Mouse (Mus musculus): Measurements from ENCODE around the gene Arhgef38. TPM values are rescaled to one million over a fixed set of nuclear protein-coding genes. Genes with fewer than 3 reads are reported as not detected.

Arhgef38 gene
- polyA plus RNA-seq, 1 experiment from 2014 or later: 0.25 TPM

DNA sequence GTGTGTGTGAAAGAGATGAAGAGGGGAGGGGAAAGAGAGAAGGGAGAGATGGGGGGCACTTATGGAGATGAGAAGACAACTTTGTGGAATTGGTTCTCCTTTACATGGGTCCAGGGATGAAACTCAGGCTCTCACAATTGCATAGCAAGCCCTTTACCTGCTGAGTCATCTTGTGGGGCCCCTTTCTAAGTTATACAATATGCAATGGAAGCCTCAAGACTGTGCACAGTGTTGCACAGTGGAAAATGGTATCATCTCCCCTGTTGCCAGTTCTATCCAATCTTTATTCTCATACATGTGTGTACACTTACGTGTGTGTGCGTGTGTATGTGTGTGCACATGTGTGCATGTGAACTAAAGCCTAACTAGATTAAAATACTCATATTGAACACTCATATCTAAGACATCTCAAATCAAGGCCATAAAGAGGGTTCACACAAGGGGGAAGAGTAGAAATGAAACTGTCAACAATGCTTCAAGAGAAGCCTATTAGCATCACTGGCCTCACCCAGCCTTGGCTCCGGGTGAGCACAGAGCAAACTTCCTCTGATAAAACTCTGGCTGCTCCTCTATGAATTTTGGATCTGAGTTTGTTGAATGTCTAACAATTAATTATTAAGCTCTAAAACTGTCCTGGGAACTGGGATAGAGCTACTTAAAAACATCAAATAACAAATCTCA is 21.2 kb downstream of the Arhgef38 start:
- no peaks in the 10 kb centered on the region for H3K27me3 ChIP-seq (replicated peaks; ENCODE audit: low read depth, poor library complexity, severe bottlenecking)
- no peaks in the 10 kb centered on the region for H3K36me3 ChIP-seq (replicated peaks)
- no peak for DNase-seq (ENCODE audit: low spot score)
- H3K9me3 ChIP-seq: no peaks in the 10 kb centered on the region
- no peak overlapping the region for H3K4me3 ChIP-seq
- H3K27ac ChIP-seq (replicated peaks): no peak overlapping the region
- 96% methylated on average over 3 of the region's 3 CpGs for WGBS
- H3K4me1 ChIP-seq: no peaks in the 10 kb centered on the region

GRCm38 (mm10) chr3:133211324-133211723 is 23.4 kb downstream of the Arhgef38 start:
- Histone ChIP-seq H3K9me3 (no peaks in the 10 kb centered on the region), H3K27ac (replicated peaks) (no peak overlapping the region), H3K27me3 (replicated peaks; ENCODE audit: low read depth, poor library complexity, severe bottlenecking) (no peaks in the 10 kb centered on the region), H3K36me3 (replicated peaks) (no peaks in the 10 kb centered on the region), H3K4me3 (no peak overlapping the region), H3K4me1 (no peaks in the 10 kb centered on the region)
- WGBS: 84% methylated on average over 3 of the region's 3 CpGs
- DNase-seq (ENCODE audit: low spot score): no peak

DNA sequence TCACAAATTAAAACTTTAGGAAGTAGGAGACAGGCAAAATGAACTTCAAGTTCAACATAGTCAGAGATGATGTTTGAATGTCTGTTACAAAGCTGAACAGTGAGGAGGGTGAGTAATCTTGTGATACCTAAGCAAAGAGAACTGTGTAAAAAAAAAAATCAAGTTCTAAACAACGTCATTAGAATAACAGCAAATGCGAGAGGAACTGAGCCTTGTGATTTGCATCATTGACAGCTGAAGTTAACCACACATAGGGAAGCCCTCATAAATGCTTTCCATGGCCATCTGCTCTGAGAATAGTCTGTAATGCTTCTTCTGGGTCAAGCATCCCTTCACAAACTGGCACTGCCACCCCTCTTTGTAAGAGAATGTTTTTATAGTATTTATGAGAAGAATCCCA is 31.0 kb downstream of the Arhgef38 start:
- WGBS: 81% methylated on average over 2 of the region's 2 CpGs
- no peaks in the 10 kb centered on the region for H3K27me3 ChIP-seq (replicated peaks; ENCODE audit: low read depth, poor library complexity, severe bottlenecking)
- DNase-seq (ENCODE audit: low spot score): no peak
- H3K27ac ChIP-seq (replicated peaks): no peak overlapping the region
- H3K4me3 ChIP-seq: no peak overlapping the region
- H3K9me3 ChIP-seq: no peaks in the 10 kb centered on the region
- no peaks in the 10 kb centered on the region for H3K36me3 ChIP-seq (replicated peaks)
- no peaks in the 10 kb centered on the region for H3K4me1 ChIP-seq

DNA sequence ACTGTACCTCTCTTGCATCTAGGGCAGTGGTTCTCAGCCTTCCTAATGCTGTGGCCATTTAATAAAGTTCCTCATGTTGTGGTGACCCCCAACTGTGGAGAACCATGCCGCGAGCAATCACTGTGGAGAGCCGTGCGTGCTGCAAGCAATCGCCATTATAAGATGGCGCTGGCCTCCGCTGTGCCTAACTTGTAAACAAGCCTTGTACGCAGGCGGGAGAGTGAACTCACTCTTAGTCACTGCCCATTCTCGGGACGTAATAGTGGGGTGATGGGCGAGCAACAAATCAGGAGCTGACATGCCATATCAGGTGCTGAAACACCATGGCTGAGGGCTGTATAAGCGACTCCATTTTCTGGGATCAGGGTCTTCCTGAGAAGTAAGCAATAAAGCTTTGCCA is 32.6 kb downstream of the Arhgef38 start:
- no peaks in the 10 kb centered on the region for H3K4me1 ChIP-seq
- H3K36me3 ChIP-seq (replicated peaks): no peaks in the 10 kb centered on the region
- no peak overlapping the region for H3K27ac ChIP-seq (replicated peaks)
- no peaks in the 10 kb centered on the region for H3K9me3 ChIP-seq
- H3K27me3 ChIP-seq (replicated peaks; ENCODE audit: low read depth, poor library complexity, severe bottlenecking): no peaks in the 10 kb centered on the region
- WGBS: 94% methylated on average over 13 of the region's 13 CpGs
- no peak overlapping the region for H3K4me3 ChIP-seq
- no peak for DNase-seq (ENCODE audit: low spot score)

DNA sequence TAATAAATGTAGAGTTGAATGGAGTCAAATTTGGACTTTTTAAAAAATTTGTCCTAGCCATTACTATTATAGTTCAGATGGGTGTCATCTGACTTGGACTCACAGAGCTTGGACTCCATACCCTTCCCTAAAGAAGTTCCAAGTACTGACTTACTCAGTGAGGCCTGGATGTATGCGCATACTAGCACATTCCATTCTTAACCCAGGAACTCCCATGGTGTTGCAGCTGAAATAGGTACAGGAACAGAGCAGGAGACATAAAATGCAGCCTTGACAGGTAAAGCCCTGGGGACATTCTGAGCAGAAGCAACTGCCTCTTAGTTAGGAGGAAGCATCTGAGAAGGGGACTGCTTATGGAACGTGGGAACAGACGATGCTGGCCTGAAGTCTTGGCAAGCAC is 45.8 kb downstream of the Arhgef38 start:
- no peak for DNase-seq (ENCODE audit: low spot score)
- no peaks in the 10 kb centered on the region for H3K4me1 ChIP-seq
- no peaks in the 10 kb centered on the region for H3K36me3 ChIP-seq (replicated peaks)
- 79% methylated on average over 3 of the region's 3 CpGs for WGBS
- H3K27ac ChIP-seq (replicated peaks): no peak overlapping the region
- H3K4me3 ChIP-seq: no peak overlapping the region
- no peaks in the 10 kb centered on the region for H3K27me3 ChIP-seq (replicated peaks; ENCODE audit: low read depth, poor library complexity, severe bottlenecking)
- no peaks in the 10 kb centered on the region for H3K9me3 ChIP-seq

- Histone ChIP-seq H3K27me3 (replicated peaks; ENCODE audit: low read depth, poor library complexity, severe bottlenecking) (no peaks in the 10 kb centered on the region), H3K4me1 (no peaks in the 10 kb centered on the region), H3K9me3 (no peaks in the 10 kb centered on the region), H3K36me3 (replicated peaks) (no peaks in the 10 kb centered on the region), H3K4me3 (no peak overlapping the region), H3K27ac (replicated peaks) (no peak overlapping the region)
- WGBS: 86% methylated on average over 3 of the region's 3 CpGs
- no peak for DNase-seq (ENCODE audit: low spot score)
Observed at GRCm38 (mm10) chr3:133187524-133187923, 47.2 kb downstream of the Arhgef38 start.

DNA sequence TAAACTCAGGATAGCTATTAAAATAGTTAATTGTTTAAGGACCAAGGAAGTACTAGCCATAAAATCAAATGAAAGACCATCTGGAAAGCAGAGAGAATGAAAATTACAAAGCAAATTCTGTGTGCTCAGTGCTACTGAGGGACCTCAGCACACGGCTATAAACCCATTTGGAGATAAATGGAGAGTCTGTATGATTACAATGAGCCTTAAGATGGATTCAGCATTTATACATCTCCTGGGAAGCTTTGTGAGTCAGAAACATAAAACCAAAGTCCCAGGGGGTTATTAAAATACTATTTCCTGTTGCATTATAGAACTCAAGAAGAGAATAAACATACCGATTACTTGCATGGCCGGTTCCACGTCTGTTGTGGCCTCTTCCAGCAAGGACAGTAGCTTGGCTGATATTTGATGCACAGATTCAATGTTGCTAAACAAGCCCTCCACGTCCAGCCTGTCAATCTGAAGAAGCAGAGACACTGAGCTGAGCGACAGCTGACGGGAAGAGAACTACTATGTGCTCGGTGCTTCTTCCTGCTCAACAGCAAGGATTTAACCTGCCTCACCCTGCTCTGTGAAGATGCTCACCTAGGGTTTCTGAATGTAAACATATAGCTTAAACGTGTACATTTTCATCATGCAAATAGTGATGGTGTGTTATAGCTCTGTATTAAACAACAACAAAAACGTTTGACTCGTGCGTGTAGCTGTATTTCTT is 58.6 kb downstream of the Arhgef38 start:
- DNase-seq (ENCODE audit: low spot score): no peak
- H3K4me1 ChIP-seq: no peaks in the 10 kb centered on the region
- no peaks in the 10 kb centered on the region for H3K36me3 ChIP-seq (replicated peaks)
- H3K9me3 ChIP-seq: no peaks in the 10 kb centered on the region
- no peaks in the 10 kb centered on the region for H3K27me3 ChIP-seq (replicated peaks; ENCODE audit: low read depth, poor library complexity, severe bottlenecking)
- no peak overlapping the region for H3K4me3 ChIP-seq
- no peak overlapping the region for H3K27ac ChIP-seq (replicated peaks)
- 75% methylated on average over 12 of the region's 12 CpGs for WGBS

DNA sequence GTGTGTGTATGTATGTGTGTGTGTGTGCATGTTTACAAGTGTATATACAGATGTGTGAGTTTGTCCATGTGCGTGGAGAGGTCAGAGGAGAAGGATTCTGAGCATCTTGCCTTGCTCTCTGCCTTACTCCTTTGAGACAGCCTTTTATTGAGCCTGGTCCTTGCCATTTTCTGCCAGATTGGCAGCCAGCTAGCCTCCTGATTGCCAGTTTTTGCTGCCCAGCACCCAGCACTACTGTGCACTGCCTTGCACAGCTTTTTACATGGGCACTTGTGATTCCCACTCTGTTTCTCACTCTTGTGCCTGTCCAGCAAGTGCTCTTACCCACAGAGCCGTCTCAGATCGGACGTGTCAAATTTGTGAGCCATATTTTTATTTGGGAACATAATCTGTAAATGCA is 62.5 kb downstream of the Arhgef38 start:
- no peak overlapping the region for H3K4me3 ChIP-seq
- no peak for DNase-seq (ENCODE audit: low spot score)
- H3K9me3 ChIP-seq: no peaks in the 10 kb centered on the region
- WGBS: 89% methylated on average over 4 of the region's 4 CpGs
- H3K27me3 ChIP-seq (replicated peaks; ENCODE audit: low read depth, poor library complexity, severe bottlenecking): no peaks in the 10 kb centered on the region
- H3K4me1 ChIP-seq: no peaks in the 10 kb centered on the region
- no peaks in the 10 kb centered on the region for H3K36me3 ChIP-seq (replicated peaks)
- H3K27ac ChIP-seq (replicated peaks): no peak overlapping the region

DNA sequence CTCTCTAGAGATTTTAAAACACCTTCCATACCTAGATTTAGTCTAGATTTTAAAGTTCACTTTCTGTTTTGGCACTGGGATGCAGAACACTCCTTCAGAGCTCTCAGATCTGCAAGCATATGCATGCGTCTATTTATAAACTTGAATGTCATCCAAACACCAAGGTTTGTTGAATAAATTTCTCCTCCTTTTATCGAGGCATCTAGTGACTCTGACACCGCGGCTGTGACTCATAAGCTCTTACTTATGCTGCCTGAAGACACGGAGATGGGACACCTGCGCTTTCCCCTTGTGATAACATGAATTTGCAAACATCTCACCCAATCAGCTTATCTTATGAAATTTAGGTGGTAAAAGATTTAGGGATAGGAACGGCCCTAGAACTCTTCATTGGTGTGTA is 65.0 kb downstream of the Arhgef38 start:
- Histone ChIP-seq H3K36me3 (replicated peaks) (no peaks in the 10 kb centered on the region), H3K27ac (replicated peaks) (no peak overlapping the region), H3K4me1 (no peaks in the 10 kb centered on the region), H3K27me3 (replicated peaks; ENCODE audit: low read depth, poor library complexity, severe bottlenecking) (no peaks in the 10 kb centered on the region), H3K9me3 (no peaks in the 10 kb centered on the region), H3K4me3 (no peak overlapping the region)
- DNase-seq (ENCODE audit: low spot score): no peak
- 89% methylated on average over 7 of the region's 7 CpGs for WGBS

- DNase-seq (ENCODE audit: low spot score): no peak
- WGBS: 87% methylated on average over 6 of the region's 6 CpGs
- no peaks in the 10 kb centered on the region for H3K9me3 ChIP-seq
- no peak overlapping the region for H3K27ac ChIP-seq (replicated peaks)
- H3K4me1 ChIP-seq: no peaks in the 10 kb centered on the region
- H3K36me3 ChIP-seq (replicated peaks): no peaks in the 10 kb centered on the region
- no peak overlapping the region for H3K4me3 ChIP-seq
- no peaks in the 10 kb centered on the region for H3K27me3 ChIP-seq (replicated peaks; ENCODE audit: low read depth, poor library complexity, severe bottlenecking)
Observed at GRCm38 (mm10) chr3:133167550-133167949, 67.2 kb downstream of the Arhgef38 start.

DNA sequence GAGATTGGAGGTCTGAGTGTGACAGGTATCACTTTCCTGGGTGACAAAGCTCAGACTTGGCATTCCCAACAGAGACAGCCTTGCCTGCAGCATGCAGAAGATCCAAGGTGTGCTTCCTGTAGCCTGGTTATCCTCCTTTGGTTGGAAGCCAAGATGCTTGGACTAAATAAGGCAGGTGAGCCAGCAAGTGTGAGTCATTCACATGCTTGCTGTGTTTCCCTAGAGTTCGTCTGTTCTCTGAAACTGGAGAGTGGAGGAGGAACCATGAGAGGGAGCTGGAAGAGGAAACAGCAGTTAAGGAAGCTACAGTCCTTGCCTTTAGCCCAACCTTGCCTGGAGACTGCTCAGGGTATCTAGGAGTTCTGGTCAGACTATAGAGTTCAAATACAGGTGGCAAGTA is 69.6 kb downstream of the Arhgef38 start:
- no peak overlapping the region for H3K4me3 ChIP-seq
- no peaks in the 10 kb centered on the region for H3K36me3 ChIP-seq (replicated peaks)
- no peaks in the 10 kb centered on the region for H3K4me1 ChIP-seq
- 42% methylated on average over 1 of the region's 1 CpGs for WGBS
- H3K27ac ChIP-seq (replicated peaks): no peak overlapping the region
- no peaks in the 10 kb centered on the region for H3K27me3 ChIP-seq (replicated peaks; ENCODE audit: low read depth, poor library complexity, severe bottlenecking)
- H3K9me3 ChIP-seq: no peaks in the 10 kb centered on the region
- DNase-seq (ENCODE audit: low spot score): no peak

DNA sequence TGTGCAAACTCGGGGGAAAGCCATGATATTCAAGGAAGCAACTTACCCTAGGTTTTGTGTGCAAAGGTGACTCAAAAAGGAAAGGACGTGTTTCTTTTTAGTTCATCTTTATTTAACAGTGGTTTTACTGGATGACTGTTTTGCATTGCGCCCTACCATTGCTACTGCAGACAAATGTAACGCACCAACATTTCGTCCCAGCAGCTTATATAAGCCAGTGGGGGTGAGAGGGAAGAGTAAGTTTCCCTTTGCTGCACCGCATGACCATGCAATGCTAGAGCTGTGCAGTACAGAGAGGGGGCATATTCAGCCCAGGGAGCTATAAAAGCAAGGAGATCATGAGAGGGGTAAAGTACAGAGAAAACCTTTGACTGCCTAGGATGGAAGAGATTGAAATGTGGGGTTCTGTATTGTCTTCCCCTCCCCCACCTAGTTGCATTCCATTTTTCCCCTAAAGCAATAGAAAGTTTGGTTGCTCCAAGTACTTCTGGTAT is 70.8 kb downstream of the Arhgef38 start:
- no peaks in the 10 kb centered on the region for H3K9me3 ChIP-seq
- 89% methylated on average over 6 of the region's 6 CpGs for WGBS

DNA sequence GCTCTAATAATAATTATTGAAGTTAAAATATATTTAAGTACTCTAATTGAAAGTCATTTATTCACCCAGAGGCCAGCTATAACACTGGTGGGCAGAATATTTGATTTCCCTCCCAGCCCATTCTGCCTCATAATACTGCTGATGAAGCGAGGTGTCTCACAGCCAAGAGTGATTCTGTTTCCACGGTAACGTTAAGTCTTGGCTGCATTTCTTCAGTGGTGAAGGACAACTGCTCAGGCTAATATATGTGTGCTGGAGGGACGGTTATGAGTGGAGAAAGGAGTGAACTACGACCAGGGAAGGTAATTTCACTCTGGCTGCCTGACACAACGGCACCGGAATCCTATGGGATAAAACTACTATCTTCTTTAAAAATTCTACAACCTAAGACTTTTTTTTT is 71.6 kb downstream of the Arhgef38 start:
- no peaks in the 10 kb centered on the region for H3K4me1 ChIP-seq
- H3K27ac ChIP-seq (replicated peaks): no peak overlapping the region
- H3K4me3 ChIP-seq: no peak overlapping the region
- WGBS: 76% methylated on average over 7 of the region's 7 CpGs
- DNase-seq (ENCODE audit: low spot score): no peak
- H3K9me3 ChIP-seq: no peaks in the 10 kb centered on the region
- H3K36me3 ChIP-seq (replicated peaks): no peaks in the 10 kb centered on the region
- H3K27me3 ChIP-seq (replicated peaks; ENCODE audit: low read depth, poor library complexity, severe bottlenecking): no peaks in the 10 kb centered on the region

More for the DNA sequence above, 70.8 kb downstream of the Arhgef38 start:
- H3K4me1 ChIP-seq: no peaks in the 10 kb centered on the region
- no peaks in the 10 kb centered on the region for H3K27me3 ChIP-seq (replicated peaks; ENCODE audit: low read depth, poor library complexity, severe bottlenecking)
- H3K36me3 ChIP-seq (replicated peaks): no peaks in the 10 kb centered on the region
- no peak overlapping the region for H3K27ac ChIP-seq (replicated peaks)
- DNase-seq (ENCODE audit: low spot score): no peak
- H3K4me3 ChIP-seq: no peak overlapping the region

Data from embryonic facial prominence, embryonic 10.5 days (tissue).